ENCODE assay signal across 14 mouse cellular contexts in genomic region chr16:25527850-25528249, GRCm38 (mm10).
"Had no signal": no experiment of that assay in that cellular context is flagged by ENCODE, and none has a peak within 500 bp of the region (broad histone marks: within the 10 kb centered on the region; RNA-seq: fewer than 3 reads in every experiment).

No protein-coding gene starts in this region.

- H3K27me3 ChIP-seq: megakaryocyte, embryonic 14.5 days; midbrain, embryonic 13.5 days; midbrain, embryonic 15.5 days; neural tube, embryonic 12.5 days; stomach, embryonic 15.5 days had no signal

- H3K27ac ChIP-seq: macrophage; midbrain, embryonic 13.5 days; midbrain, embryonic 15.5 days; neural tube, embryonic 12.5 days; stomach, embryonic 15.5 days; stomach, postnatal 0 days had no signal

- H3K4me3 ChIP-seq: megakaryocyte, embryonic 14.5 days; midbrain, embryonic 13.5 days; midbrain, embryonic 15.5 days; neural tube, embryonic 12.5 days; stomach, embryonic 15.5 days had no signal

- DNase-seq: lung, adult 18-20 months; lung, embryonic 14.5 days; lung, postnatal 10 days; right cerebral cortex, postnatal 14 days; thymus, adult 2 months; thymus, postnatal 25 days; thymus, postnatal 4 days had no signal

- ATAC-seq: midbrain, embryonic 13.5 days; midbrain, embryonic 15.5 days had no signal

- H3K4me1 ChIP-seq: megakaryocyte, embryonic 14.5 days; midbrain, embryonic 13.5 days; midbrain, embryonic 15.5 days; neural tube, embryonic 12.5 days; stomach, embryonic 15.5 days had no signal
